Mouse (Mus musculus) right cerebral cortex, adult 2 months (tissue): ENCODE measurements around the gene Nol3.
A peak's percentile ranks its signal among the peaks of the same experiment; 100 is the strongest.
"Not testable (repeated sequence)": the region's sequence is repeated elsewhere in the genome, so short reads cannot be mapped to it uniquely, and the experiment has no call there.

ENCODE experiments used
- DNase-seq, 2 experiments: peaks; one replicate each; pipeline ENCODE4 v3.0.0; 2021 to 2022; ENCODE audit warnings: low spot score in 2 of 2

Gene Nol3

DNA sequence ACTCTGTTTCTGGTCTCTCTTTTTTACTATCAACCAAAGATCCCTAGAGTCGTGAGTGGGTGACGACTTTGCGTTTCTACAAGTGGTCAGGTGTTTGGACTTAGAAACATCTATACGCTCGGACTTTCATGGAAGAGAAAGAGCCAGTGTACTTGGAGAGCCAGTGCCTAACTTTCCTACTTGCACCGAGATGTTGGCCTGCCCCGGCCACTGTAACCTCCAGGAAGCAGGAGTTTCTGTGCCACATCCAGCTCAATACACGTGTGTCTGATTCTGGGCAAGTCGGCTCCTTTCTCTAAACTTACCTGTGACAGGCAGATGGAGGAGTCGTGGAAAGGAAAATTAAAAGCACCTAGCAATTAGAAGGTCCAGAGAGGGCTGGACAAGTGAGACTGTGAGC, at the start of gene Nol3:
Nol3 (plus strand) TSS at position 301 of the 400 bp plus-strand sequence.
- no peak for DNase-seq

DNA sequence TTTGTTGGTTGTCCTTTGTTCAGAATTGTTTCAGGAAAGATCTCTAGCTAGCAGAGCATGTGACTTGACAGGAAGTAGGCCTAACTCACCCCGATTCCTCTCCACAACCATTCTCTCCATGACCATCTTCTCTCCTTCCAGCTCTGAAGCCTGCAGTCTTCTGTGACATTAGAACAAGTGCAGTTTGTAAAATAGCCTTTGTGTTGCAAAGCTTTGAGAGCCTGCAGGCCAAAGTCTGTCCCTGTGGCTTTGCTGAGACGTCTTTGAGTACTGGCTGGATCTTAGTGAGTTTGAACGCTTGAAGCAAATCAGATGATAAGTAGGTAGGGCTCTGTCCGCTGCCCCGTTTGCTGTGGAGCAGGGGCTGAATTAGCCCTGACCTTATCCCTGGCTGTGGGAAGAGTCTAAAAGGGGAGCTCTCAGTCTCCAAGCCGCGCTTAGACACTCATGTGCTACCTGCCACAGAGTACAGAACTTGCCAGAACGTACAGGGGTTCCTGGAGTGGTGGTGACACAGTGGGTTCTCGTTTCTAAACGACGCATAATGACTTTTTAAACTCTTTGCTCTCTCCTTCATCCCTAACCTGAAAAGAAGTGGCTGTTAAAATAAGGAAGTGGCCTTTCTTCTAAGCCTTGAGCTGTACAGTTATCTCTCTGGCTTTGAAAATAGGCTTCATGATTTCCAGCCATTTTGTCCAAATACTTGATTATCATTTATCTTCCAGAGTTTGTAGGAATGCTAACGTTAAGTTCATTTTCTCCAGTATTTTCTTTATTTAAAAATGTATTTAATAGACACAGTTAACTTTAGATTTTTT, 44.2 kb upstream of the Nol3 start:
- no peak for DNase-seq

DNA sequence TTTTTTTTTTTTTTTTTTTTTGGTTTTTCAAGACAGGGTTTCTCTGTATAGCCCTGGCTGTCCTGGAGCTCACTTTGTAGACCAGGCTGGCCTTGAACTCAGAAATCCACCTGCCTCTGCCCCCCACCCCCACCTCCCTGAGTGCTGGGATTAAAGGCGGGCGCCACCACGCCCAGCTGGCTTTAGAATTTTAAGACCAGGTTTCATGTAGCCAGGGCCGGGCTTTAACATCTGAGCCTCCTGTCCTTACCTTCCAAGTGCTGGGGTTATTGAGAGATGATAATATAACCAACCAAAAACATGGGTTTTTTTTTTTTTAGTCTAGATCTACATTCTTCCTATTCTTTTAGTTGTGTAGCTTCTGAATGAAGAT, 43.6 kb upstream of the Nol3 start:
- DNase-seq, result not testable (repeated sequence)

DNA sequence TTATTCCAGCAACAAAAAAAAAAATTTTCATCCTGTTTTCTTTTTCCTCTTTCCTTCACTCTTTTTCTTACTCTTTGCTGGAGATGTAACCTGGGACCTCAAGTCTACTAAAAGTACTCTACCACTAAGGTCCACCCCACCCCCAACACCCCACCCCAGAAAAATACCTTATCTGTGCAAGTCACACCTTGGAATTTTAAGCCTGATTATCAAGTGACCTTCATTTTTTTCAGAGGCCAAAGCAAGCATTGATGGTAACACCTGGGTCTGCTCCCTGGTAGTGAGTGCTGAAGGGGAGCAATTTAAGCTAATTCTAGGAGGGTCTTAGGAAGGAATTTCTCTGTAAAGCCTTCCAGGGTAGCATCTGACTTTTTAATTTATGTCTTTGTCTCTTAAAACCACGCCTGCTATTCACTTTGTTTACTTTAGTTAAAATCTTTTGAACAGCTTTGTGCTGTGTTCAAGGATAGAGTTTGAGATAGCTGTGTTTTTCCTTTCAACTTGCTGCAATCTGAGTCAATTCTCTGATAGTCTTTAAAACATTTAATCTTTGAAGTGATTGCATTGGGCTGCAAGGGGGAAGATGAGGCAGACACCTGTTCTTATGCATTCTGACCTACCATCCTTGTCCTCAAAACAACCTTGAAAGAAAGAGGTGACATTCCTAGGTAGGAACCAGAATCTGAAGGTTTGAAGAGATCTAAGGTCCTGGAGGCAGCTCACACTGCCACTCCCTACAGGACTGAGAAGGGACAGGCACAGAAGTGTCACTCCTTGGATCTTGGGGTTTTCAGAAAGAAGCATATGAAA, 42.6 kb upstream of the Nol3 start:
- no peak for DNase-seq

DNA sequence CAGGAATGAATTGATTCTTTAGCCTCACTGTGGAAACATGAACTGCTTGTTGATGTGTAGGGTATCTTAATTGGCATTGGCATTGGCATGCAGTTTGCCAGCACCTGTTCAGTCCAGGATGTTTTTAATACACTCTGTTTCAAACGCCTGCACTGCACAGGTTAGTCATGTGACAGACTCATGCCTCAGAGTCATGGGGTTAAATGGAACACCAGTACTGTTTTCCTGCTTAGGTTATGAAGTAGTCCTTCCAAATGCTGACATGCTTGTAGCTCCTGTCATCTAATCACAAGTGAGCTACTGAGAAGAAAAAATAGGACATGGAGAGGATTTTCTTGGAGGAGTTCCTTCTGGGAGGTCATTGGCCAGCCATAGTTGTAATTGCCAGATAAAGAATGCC, 40.7 kb upstream of the Nol3 start:
- no peak for DNase-seq

DNA sequence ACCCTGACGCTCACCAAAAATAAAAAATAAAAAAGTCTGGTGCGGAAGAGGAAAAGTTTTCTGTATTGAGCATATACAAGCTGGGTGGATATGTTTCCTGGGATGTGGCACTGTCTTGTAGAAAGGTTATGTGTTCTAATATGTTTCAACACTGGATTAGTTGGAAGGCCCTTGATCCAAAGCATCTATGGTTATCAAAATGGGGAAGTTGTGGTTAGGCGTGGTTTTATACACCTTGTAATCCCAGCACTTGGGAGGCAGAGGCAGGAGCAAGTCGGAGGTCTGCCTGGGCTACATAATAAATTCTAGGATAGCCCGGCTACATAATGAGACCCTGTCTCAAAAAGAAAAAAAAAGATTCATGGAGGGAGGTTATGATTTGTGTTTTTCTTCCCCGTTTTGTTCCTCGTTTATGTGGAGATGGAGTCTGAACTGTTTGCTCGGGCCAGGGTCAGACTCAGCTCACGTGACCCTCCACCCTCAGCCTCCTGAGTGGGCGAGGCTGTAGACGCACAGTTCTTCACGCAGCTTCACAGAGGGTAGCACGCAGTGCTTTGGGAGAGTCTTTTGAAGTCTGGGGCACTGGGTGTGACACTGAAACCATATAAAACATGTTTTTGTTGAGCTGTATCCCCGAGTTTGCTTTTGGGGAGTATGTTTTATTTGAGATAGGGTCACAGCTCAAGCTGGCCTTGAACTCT, 38.3 kb upstream of the Nol3 start:
- no peak for DNase-seq

DNA sequence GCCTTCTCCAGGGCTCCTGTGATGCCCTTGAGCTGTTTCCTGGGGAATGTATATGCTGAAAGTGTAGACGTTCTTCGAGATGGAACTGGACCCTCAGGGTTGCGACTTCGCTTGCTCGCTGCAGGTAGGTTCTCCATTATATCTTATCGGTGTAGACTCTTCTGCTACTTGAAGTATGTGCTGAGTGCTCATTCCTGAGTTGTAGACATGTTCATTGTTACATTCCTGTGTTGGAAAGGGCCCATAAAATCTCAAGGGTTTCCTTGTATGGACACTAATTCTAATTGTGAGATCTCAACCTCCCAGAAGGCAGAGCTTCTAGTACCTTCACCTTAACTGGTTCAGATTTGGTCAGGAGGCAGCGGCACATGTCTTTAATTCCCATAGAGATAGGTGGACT, 34.9 kb upstream of the Nol3 start:
- no peak for DNase-seq

DNA sequence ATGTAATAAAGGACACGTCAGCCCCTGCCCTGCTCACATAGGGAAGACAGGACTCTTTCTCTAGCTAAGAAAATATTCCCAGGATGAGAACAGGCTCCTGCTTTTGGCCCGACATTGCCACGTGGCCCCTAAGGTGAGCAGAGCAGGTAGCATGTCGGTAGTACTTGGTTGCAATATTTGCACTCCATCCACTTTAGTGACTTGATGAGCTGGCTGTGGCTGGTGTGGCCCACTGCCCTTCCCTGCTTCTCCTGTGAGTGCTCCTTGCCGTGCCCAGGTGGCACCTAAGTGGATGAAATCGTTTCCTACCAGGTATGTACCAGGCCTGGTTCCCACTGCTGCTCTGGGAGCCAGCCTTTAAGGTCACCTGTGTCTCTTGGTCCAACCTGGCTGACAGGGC, 24.0 kb upstream of the Nol3 start:
- DNase-seq, result no peak

DNA sequence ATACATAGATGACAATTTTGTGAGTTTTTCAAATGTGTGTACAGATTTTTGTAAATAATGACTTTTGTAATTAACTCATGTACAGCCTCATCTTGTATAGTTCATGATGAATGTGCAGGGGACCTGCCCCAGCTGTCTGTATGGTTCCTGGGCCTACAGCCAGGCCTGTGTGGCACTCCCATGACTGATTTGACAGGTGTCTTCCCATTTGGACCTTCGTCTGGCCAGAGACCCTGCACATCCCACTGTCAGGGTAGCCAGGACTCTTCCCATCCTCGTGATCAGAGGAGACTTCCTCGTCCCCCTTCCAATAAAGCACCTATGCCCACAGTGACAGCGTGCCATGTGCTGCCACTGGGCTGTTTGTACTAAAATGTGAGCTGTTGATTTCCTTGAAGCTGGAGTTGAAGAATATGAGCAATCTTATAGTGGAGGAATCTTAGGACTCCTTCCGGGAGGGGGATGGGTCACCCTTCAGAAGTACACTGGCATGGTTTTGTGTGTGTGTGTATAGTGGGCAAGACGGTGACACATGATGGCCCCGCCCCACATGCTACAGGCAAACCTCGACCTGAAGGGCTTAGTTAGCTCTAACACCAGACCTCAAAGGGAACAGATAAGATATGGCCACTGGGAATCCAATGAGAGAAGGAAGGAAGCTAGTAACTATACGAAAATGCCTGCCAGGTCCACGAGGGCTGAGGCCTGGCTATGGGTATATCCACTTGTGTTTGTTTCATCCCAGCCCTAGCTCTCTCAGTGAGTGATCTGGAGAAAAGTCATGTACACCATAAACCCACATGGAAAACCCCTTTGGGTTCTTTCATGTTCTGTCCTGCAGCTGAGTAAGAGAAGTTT, 23.0 kb upstream of the Nol3 start:
- no peak for DNase-seq

DNA sequence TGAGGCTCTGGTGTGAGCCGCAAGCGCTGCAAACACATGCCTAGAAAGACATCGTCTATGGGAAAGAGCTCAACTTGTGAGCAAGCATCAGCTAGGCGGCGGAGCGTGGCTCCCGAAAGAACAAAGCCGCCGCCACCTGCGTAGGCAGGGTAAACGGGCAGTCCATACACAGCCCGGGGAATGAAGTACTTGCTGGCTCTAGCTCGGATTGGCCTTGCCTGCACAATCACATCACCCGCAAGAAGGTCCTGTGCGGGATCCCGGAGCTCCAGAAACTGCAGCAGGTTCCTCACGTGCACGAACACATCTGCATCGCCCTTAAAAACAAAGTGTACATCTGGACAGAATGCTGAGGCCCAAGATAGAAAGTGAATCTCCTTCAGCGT, 22.2 kb upstream of the Nol3 start:
- DNase-seq, result no peak

DNA sequence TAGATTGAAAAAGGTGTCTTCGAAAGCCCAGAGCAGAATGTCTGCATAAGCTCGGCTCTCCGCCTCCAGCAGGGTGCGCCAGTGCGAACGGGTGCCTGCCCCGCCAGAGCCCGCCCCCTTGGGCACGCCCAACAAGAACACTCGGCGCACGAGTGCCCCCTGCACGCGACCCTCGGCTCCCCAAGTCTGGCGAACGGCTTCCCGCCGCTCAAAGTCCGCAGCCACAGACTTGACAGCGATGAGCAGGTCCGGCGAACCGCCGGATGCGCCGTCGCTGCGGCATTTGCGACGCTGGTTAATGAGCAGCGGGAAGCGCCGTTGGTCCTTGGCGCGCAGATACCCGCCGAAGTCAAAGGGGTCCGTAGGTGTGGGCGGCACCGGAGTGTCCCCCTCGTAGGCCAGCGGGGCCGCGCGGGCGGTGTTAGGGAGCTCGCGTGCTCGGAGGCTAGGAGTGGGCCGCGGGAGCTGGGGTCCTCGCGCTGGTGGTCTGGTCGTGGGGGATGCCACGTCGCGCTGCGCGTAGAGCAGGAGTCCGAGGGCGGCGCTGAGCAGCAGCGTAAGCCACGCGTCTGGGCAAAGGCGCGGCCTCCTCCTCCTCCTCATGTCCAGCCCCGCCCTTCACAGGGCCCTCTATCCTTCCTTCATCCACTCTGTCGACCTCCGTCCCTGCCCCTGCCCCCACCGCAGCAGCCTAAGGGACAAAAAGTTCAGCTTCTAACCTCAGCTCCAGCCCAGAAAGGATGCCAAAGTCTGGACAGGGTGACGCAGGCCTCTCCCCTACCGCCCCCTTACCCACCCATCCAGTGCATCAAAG, 21.6 kb upstream of the Nol3 start:
- DNase-seq, result peak; percentile 88 to 92

DNA sequence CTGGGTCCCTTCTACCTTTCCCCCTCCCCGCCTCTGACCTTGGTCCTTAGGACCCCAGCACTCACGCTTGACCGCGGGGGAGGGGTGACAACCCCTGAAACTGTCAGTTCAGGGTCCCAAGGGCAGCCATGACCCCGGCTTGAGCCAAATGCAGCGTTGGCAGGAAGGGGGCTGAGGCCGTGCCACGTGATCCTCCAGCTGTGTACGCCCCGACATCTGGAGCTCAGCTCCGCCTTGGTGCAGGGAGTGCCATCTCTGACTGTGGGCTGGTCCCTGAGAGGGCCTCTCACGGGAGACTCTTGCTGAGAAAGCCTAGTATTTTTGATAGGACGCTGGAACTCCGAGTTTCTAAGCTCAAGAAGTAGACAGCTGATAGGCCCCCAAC, 21.0 kb upstream of the Nol3 start, which contains the start of gene B3gnt9:
B3gnt9 (minus strand) TSS at position 188 of the 385 bp plus-strand sequence.
- no peak for DNase-seq

DNA sequence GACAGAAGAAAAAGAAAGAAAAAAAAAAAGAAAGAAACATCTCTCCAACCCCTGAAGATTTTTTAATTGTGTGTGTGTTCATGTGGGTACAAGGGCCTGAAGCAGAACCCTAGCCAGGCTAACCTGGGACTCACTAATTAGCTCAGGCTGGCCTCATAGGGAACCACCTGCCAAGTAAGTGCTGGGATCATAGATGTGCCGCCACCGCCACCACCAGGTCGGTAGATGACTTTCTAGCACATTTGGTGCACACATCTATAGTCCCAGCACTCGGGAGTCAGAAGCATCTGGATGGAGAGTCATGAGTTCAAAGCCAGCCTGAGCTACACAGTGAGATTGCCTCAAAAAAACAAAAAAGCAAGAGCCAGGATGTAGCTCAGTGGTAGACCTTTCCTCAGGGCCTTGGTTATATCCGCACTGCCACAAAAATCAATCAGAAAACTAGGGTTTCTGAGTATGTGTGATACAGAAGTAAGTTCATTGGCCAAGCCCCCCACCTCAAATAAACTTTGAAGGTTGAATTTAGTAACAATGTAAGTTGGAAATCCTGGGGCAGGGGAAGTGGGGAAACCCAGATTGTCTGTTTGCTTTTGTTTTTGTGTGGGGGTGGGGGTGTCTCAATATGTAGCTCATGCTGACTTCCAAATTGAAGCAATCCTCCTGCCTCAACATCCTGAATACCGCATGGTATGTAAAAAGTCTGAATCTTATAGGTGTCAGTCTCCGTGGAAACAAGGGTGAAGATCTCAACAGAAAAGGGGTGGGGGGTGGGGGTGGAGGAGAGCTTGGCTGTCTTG, 18.4 kb upstream of the Nol3 start:
- DNase-seq, result no peak

DNA sequence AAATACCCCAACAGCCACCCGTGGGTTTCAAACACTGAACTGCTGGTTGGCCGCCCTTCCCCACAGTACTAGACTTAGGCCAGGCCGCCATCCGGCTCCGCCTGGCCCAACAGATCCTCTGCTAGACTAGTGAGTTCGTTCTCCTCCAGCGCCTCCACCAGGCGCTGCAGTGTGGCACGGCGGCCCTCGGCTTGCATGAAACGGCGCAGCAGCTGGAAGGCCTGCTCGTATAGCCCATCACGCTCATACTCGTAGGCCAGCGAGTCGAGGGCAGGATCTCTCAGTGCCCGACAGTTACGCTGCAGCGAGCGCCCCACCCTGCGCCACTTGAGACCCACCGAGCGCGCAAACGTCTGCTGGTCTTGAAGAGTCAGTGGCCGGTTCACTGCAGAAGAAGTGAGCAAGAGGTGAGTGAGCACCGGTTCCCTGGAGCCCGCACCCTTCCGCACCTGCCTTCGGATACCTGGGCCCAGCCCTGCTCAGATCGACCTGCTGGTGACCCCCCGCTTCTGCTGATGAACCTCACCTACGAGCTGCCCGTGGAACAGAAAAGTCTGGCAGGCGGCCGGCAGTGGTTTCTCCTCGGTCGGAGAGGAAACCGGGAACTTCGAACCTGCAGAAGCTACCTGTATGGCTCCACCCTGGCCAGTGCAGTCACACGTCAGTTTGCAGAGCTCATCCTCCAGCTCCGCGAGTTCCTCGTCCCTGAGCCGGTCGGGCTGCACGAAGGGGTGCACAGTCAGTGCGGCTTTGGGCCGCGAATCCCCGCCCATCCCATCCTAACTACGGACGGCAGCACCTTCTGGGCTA, 16.8 kb upstream of the Nol3 start:
- DNase-seq, result no peak

DNA sequence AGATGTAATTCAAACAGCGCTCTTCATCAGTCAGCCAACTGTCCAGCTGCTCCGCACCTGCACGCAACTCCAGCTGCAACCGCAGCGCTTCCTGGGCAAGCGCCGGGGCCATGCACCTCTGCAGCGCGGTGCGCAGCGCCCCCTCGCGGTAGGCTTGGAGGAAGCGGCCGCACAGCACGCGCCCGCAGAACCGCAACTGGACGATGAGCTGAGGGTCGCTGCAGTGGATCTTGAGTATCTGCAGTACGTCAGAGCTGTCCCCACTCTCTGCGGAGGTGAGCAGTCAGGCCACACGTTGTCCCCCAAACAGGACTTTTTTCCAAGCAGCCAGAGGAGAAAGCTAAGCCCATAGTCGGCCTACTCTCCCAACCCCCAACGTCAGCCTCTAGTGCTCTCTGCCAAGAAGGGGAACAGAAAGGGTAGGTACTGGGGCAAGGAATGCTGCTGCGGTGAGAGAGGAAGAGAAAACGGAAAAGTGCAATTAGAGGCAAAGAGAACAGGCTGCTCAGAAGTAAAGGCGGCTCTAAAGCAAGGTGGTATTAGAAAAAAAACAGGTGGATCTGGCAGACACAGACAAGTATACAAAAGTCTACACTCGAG, 16.1 kb upstream of the Nol3 start:
- DNase-seq, result peak; percentile 63 to 67

DNA sequence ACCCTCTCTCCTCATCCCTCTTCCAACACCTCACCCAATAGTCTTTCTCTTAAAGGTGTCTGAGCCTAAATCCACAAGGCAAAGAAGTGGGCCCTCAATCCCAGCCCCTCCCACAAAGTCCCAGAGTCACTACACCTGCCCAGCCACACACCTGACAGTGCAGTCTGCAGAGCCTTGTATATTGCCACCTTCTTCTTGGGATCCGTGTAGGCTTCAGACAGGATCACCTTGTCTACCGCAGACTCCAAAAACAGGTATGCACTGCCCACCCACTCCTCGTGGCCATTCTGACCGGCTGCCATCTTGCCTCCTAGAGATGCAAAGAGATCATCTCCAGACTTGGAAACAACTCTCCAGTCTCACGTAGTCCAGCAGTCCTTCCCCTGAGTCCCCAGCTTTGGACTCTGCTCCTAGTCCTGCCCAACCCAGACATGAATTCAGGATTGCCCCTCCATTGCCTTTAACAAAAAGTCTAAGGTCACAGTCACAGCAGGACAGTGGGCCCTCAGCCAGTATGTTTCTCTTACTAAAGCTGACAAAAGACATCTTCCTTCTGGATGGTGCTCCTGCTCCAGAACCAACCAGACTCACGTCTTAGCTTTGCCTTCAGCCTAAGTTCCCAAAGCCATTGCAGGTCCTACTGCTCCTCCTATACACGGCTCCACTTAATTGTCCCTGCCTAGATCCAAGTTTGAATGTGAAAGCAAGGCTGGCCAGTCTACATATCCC, 15.4 kb upstream of the Nol3 start:
- DNase-seq, result no peak

DNA sequence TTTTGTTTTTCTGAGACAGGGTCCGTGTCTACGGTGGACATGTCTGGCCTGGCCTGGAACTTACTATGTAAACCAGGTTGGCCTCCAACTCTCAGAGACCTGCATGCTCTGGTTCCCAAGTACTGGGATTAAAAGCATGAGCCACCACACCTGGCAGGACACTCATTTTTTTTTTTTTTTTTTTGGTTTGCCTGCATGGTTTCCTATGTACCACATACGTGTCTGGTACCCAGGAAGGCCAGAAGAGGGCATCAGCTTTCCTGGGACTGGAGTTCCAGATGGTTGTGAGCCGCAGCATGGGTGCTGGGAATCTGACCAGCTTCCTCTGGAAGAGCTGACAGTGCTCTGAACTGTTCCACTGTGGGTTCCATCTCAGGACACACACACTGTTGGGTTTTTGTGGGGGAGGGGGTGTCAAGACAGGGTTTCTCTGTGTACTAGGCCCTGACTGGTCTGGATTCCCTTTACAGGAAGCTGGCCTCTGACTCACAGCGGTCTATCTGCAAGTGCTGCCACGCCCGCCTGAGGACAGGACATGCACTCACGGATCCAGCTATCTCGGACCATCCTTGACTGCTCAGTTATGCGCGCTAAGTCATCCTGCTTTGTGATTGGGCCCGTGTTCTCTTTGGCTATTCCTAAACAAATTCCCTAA, 14.5 kb upstream of the Nol3 start:
- DNase-seq, result no peak
